Mouse (Mus musculus): ENCODE measurements around the gene Pfkfb2.

DNA sequence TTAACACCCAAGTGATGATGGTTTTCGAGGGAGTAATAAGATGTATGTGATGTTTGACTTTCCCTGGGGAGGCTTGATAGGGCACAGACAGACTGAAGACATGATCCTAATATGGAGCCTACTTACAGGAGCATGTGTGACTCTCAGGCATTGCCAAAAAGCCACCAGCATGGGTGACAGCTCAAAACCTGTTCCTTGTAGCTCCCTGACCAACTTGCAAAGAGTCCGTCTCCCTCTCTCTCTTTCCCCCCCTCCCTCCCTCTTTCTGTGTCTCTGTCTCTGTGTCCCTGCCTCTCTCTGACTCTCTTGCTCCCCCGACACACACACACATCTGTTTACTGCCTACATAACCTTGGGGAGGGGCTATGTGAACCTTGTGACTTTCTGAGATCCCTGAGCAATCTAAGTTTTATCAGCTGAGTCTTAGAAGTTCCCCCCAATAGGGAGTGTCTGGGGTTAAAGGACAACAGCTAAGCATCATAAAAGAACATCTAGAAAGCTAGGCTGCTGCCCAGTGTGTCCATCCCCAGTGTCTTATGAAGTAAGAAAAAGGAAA is 9.6 kb upstream of the Pfkfb2 start:
- TF ChIP-seq CTCF (IDR thresholded peaks at IDR 0.05; ENCODE audit: low read depth) (no peak), EP300 (optimal IDR thresholded peaks at IDR 0.05) (no peak)

Measured in stomach, postnatal 0 days (tissue).